Mouse (Mus musculus) c-Kit-positive CD71-positive TER-119-positive erythroid progenitor cells, embryonic 14.5 days (primary cell): Measurements from ENCODE around the gene Cirbp.
"Not testable (repeated sequence)": the region's sequence is repeated elsewhere in the genome, so short reads cannot be mapped to it uniquely, and the experiment has no call there.

Experiments used
- DNase-seq: peaks from one replicate; pipeline ENCODE4 v3.0.0-alpha.2; 2013; ENCODE audit warnings: low spot score

The Cirbp gene

DNA sequence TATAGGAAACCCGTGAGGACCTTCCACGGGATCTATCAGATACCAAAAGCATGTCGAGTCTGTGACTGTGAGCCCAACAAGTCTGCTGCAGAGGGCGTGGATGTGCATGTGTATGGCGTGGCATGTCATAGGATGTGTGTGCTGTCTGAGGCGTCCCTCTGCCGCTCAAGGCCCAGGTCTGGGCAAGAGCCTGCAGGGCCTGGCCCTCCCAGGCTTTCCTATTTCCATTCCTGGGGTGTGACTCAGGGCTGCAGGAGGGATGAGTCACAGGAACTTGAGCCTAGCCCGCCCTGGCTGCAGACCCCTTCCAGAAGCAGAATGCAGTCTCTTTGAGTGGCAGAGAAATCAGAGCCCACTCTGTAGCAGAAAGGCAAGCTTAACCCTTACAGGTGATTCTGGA, 2.1 kb upstream of the Cirbp start:
- no peak for DNase-seq

DNA sequence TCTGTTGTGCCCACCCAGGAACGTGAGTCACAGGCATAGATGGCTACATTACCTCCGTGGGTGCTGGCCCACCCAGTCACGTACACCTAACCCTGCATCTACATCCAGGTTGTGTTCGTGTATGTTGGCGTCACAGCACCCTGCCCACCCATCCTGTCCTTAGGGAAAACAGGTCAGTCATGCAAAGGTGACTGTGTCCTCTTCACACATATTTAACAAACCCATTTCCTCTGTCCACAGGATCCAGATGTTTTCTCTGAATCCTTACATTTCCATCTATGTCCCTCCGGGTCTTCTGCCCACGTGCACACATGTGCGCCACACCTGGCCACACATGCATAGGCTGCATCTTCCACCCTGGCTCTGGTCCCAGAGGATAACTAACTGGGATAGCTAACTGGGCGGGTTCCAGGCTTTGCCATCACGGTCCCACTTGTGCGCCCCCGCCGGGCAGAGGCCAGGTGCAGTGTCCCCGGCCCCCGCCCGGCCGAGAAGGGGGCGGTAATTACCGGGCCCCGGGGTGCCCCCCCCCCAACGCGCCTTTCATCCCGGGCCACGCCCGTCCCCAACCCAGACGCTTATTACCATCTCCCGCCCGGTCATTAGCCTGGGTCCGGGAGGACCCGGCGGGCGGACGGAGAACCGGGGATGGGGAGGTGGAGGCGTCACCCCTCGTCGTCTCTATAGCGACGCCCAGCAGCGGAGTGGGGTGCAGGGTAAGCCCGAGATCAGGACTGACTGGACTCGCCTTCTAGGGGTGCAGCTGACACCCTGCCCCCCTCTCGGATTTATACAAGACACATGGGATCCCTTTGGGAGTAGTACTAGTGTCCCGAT, 1.4 kb upstream of the Cirbp start:
- DNase-seq = no peak

DNA sequence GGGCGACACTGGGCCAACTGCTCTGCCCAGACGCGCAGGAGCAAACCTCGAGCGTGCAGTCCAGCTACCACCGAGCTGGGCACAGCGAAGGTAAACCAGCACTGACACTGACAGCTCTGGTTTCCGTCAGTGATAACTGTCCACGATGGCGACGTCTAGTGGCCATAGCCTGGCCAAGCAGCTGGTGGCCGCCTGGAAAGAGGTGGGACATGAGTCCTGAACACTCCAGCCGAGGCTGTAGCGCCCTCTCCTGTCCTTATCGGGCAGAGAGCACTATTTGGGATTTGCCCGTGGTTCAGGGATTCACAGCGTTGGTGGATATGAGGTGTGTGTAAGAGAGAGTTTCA, 814 bp upstream of the Cirbp start:
- peak; percentile 95 for DNase-seq

DNA sequence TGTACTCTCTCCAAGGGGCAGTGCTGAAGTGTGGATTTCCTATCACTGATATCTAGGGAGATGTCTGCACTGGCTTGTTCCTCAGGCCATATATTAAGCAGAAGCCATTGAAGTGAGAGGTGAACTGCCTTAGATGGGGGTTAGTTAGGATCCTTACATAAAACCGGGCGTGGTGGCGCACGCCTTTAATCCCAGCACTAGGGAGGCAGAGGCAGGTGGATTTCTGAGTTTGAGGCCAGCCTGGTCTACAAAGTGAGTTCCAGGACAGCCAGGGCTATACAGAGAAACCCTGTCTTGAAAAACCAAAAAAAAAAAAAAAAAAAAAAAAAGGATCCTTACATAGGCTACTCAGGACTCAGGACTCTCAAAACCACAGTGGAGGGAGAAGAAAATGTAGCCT, 351 bp downstream of the Cirbp start:
- not testable (repeated sequence) for DNase-seq

DNA sequence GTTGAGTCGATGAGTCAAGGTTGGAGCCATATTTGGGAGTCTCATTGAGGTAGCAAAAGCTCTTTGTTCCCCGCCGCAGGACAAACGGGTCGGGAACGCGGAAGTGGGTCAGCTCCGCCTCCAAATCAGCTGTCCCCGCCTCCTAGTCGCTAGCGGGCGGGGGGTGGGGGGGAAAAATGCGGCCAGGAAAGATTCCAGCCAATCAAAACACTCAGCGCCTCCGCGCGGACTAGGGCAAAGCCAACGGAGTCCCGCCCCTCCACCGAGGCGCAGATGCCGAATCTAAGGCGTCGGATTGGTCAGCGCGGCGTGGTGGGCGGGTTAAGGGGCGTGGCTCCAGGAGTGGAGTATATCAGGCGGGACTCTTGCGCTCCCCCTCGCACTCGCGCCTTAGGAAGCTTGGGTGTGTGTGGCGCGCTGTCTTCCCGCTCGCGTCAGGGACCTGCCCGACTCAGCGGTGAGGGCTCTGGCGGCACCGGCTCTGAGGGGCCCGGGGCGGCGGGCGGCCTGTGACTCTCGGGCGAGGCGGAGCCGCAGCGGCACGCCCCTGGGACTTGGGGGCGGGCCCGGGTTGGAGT, 1.8 kb downstream of the Cirbp start:
- peak; percentile 99 for DNase-seq

DNA sequence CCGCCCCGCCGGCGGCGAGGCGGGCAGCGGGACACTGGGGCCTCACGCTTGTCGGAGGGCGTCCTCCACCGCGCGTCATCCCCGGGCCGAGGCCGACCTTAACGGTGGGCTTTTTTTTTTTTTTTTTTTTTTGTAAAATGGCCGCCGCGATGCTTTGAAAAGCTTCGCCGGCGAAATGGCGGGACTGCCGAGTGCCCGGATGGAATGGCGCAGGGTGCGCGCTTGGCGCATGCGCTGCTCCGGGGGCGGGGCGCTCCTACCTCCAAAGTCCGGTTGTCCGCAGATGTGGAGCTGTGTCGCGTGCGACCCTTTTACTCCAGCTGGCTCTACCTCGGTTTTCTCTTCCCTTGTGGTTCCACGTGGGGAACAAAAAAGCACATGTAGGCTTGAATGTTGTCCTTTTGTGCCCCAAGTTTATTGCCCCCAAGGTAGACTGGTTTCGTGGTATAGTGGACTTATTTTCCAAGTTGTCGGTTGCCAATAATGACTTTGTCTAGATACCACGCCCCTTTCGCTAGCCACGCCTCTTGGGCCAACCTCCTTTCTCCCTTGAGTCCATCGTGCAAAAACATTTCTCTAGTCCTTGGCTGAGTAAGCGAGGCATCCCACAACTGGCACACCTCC, 2.4 kb downstream of the Cirbp start:
- DNase-seq = peak; percentile 86

DNA sequence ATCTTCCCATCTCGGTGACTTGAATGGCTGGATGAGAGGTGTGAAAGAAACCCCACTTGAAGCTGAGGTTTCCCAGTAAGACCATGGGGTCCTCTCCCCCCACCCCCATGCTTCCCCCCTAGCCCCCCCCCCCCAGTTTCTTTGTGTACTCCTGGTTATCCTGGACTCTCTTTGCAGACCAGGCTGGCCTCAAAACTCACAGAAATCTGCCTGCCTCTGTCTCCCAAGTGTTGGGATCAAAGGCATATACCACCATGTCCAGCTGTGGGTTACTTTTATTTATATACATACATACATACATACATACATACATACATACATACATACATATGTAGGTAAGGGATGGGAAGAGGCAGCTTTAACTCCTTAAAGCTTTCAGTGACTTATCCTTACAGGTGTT, 3.3 kb downstream of the Cirbp start:
- no peak for DNase-seq

DNA sequence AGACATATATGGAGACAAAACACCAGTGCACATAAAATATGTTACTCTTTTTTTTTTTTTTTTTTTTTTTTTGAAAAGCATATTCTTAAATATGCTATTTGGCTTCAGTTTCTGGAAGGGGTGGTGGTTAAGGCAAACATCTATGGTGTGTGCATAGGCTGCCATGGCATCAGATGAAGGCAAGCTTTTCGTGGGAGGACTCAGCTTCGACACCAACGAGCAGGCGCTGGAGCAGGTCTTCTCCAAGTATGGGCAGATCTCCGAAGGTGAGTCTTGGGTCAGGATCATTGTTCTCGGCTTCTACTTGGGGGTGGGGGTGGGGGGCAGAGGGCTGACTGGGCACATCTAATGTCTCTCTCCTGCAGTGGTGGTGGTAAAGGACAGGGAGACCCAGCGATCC, 3.9 kb downstream of the Cirbp start:
- DNase-seq = no peak

DNA sequence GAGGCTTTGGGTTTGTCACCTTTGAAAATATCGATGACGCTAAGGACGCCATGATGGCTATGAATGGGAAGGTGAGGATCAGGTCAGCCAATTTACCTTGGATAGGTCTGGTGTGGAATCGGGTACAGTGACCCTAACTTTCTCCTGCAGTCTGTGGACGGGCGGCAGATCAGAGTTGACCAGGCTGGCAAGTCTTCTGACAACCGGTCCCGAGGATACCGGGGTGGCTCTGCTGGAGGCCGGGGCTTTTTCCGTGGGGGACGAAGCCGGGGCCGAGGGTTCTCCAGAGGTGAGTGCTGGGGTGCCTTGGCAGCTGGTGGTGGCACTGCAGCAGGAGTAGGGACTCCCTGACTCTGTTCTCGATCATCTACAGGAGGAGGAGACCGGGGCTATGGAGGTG, 4.3 kb downstream of the Cirbp start:
- DNase-seq = no peak

DNA sequence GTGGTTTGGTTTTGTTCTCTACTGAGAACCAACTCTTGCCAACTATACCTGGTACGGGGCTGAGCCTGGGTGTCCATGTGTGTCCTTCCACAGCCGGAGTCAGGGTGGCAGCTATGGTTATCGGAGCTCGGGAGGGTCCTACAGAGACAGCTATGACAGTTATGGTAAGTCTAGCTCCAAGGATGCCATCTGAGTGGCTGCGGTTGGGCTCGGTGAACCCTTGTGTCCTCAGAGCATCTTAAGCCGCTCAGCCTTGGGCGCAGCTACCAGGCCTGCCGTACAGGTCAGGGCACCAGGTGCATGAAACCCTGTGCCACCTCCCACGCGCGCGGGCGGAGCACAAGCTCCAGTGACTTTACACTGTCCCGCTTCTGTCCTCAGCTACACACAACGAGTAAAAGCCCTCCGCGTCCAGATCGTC, 4.8 kb downstream of the Cirbp start:
- DNase-seq = no peak

DNA sequence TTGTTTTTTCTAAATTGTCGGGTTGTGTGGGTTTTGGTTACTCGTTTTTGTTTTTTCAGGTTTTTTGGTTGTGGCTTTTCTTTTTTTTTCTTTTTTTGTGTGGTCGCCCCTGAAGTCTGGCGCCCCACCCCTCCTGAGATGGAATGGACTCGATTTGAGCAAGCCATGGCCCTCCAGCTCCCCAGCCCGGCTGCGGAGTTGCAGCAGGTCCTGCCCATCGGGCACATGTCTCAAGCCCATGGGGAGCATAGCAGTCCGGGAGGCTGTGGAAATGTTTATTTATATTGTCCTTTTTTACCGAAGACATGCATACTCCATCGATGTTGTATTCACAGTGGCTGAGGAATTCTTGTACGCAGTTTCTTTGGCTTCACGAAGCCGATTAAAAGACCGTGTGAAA, 5.5 kb downstream of the Cirbp start:
- no peak for DNase-seq

DNA sequence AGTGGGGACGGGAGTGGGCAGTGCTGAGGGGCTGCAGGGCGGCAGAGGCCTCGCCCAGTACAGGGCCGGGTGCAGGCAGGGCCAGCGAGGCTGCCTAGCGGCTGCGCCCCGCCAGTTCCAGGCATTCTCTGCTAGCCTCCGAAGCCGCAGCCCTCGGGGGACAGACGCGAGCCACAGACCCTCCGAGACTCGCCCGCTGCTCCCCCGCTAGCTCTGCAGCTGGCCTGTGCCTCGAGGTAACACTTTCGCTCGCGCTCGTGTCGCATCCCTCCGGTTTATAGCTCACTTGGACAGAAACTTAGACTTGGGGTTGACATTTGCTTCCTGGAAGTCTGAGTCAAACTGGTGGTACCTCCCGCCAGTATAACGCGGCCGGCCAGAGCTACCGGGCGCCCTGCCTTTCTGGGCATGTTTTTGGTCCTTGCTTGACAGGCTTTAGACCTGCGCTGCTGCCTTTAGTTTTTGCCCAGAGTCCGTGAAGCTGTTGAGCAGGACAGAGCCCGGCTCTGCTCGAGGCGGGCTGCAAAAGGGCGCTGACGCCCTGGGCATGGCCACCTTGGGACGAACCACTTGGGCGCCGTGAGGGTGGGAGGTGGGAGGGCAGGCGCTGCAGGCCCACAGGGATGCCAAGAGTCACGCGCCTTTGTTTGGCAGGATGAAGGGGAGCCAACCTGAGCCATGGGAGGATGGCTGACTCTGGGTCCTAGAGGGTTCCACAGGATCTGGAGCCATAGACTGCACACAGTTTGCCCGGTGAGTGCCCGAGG, 6.2 kb downstream of the Cirbp start:
- DNase-seq = no peak

DNA sequence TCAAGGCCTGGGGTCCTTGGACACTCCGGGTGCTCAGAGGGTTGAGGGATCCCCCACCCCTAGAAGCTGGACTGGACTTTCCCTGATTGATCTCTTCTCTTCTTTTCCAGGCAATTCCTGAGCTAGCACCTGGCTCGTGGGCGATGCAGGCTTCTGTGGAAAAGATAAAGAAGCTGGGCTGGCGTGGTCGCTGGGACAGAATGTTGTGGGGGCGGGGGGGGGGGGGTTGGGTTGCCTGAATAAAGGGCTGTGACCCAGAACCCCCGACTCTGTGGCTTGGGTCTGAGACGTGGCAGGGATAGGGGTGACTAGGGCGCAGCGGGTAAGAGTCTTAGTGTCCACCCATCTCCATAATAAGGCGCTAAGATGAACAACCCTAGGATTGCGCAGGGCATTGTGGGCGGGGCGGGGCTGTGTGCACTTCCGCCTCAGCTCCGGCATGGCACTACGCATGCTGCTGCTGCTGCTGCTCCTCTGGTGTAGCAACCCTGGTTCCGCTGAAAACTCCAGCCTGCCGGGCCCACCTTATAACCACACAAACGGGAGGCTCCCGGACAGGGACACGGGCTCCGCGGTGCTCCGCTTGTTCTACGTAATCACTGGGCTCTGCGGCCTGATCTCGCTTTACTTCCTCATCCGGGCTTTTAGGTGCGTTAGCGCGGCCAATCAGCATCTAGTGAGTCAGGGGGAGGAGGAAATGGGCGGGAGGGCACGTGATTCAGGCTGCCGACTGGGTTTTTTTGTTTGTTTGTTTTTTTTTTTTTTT, 6.9 kb downstream of the Cirbp start, which contains the start of gene 1600002K03Rik:
Gene 1600002K03Rik, plus strand, starts transcription at position 418 of the 766 bp plus-strand sequence.
- DNase-seq = peak; percentile 88

DNA sequence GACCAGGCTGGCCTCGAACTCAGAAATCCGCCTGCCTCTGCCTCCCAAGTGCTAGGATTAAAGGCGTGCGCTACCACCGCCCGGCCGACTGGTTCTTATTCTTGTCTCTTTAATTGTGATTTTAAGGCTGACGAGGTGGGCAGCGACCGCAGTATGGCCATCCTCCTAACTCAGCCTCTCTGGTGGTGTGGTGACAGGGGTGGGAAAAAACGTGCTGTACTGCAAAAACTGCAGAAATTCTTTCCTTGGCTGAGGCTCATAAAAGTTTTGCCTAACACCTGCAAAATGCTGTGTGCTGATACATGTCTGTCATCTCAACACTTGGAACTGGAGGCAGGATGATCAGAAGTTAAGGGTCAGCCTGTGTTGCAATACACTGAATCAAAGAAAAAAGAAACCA, 7.6 kb downstream of the Cirbp start:
- no peak for DNase-seq

DNA sequence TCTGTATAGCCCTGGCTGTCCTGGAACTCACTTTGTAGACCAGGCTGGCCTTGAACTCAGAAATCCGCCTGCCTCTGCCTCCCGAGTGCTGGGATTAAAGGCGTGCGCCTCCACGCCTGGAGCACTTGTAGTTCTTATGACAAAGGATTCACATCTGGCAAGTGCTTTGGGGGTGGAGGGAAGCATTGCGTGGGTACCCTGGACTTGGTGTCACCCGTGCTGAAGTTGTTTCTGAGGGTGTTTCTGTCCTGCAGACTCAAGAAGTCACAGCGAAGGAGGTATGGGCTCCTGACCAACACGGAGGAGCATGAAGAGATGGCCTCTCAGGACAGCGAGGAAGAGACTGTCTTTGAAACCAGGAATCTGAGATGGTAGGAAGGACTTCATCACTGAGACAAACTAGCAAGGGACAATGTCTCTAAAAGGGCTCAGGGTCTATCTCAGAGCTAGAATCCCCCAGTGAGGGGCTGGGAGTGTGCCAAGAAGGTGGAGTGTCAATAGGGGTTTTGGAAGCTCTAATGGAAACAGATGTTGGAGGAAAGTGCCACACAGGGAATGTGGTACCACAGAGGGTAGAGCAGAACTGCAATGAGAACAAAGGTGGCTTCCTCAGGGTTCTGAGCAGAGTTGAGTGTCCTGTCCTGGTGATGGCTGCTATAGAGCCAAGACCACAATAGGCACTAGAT, 8.3 kb downstream of the Cirbp start:
- DNase-seq = no peak

DNA sequence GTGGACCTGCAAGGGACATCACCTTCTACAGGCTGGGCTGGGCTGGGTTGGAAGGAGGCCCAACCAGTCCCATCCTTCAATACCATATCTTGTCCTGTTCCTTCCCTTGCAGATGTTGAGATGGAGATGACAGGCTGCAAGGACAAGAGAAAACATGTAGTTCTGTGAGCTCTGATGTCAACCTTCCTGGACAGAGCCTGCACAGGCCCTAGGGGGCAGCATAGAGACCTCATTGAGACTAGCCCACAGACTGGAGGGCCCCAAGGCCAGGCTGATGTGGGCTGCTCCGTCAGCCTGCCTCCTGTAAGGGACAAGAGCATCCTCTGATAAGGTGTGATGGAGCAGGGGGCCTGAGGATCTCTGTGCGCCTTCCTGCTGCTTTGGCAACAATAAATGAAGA, 8.9 kb downstream of the Cirbp start:
- no peak for DNase-seq

DNA sequence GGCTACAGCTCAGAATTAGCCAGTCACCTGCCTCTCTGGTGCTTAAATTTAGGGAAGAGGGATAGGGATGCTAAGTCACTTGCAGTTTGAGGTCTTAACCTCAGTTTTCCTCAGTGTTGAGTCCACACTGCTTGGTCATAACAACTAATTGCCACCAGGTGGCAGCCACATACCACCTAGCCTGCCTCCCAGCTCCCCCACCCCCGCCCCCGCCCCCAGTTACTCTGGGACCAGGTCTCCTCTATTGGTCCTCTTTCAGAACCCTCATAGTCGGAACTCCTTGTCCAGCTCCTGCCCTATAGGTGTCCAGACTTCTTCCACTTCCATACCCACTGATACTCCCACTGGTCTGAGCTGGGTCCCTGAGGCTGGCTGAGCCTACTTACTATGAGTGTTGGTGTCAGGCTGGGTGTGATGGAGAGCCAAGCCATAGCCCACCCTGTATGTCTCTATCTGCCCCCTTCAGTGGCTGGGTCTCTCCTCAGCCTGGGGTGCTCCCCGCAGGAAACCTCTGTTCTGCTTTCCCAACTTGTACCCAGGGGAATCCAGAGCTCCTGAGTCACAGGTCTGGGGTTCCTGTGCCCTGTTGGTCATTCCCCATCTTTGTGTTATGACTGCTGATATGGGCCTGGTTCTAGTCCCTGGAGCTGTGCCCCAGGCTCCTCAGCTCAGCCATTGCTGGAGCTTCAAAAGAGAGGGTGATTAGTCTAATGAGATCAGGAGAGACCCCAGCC, 9.9 kb downstream of the Cirbp start:
- no peak for DNase-seq

DNA sequence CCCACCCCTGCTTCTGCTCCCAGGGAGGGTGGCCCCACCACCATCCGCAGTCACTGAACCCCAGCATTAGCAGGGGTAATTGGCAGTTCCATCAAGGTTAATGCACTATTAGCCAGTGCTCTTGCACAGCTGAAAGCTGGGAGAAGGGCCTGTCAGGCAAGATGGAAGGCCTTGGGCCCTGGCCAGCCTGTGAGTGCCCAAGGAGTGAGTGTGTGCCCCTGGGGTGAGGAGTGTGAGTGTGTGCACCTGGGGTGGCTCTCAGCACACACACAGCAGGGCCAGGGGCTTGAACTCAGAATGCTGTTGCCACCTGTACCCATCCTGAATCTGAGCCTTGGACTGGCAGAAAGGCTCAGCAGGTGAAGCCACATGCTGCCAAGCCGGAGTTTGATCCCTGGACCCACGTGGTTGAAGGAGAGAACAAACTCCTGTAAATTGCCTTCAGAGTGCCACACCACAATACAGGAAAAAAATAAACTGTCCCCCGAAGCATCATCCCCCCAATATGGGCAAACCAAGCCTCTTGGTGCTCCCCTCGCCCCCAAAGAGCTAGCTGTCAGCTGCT, 10.6 kb downstream of the Cirbp start:
- DNase-seq = no peak

DNA sequence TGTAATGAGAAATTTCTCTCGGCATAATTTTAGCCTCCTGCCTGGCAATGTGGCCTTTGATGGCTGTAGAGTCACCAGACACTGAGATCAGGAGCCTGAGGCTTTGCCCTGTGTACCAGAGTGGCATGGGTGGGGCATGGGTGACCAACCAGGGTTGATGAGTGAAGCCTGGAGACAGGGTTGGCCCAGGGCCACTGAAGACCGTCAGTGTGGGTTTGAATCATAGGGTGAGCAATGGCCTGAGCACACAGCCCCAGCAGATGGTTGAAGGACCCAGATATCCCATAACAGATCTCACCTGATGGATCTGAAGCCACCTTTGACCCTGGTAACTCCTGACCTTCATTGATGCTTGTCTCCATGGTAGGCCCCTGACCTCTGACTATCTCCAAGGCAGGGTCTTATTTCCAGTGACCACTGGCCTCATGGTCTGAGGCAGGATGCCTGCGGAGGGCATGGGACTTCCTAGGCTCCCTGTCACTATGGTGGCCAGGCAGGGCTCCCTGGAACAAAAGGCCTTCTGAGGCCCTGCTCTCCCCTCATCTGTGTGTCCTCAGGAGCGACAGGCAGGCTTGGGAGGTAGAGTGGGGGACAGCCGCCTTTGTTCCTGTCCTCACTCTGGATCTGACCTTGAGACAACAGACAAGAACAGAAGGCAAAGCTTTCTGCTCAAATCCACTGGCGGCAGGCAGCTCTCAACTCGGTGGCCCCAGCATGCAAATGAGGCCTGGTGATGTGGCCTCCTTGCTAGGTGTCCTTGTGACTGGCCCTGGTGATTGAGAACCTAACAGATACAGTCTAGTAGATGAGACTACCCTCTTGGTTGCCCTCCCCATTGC, 11.9 kb downstream of the Cirbp start:
- DNase-seq = no peak
